Mouse (Mus musculus) MEL (cell line): Measurements from ENCODE around the gene Nup188. TPM values are rescaled to one million over a fixed set of nuclear protein-coding genes. Genes with fewer than 3 reads are reported as not detected.

Experiments
- DNase-seq: peaks from one replicate; pipeline ENCODE4 v3.0.0; 2011; ENCODE audit warnings: low read depth, low spot score
- H3K27ac ChIP-seq: 2 replicates; pipeline ENCODE4 v1.5.1; 2012; ENCODE audit warnings: low read depth, mild to moderate bottlenecking, control low read depth, low read length, moderate library complexity; ENCODE audit not compliant: control insufficient read depth
- H3K27me3 ChIP-seq, 2 experiments: fragments of 150-350 bp in 1 of 2; sonication (generic) in 1 of 2; 2 replicates each; pipeline ENCODE4 v1.6.1; 2012; ENCODE audit warnings: low read length in 2 of 2, mild to moderate bottlenecking in 2 of 2, improper control_type of control experiment in 1 of 2, moderate library complexity in 1 of 2; ENCODE audit not compliant: insufficient read depth in 2 of 2, control insufficient read depth in 1 of 2
- H3K36me3 ChIP-seq, 2 experiments: 2 replicates each; pipeline ENCODE4 v1.6.1; 2012 to 2014; ENCODE audit warnings: low read length in 2 of 2, improper control_type of control experiment in 1 of 2, inconsistent platforms in 1 of 2, mild to moderate bottlenecking in 1 of 2; ENCODE audit not compliant: insufficient read depth in 2 of 2, control insufficient read depth in 1 of 2
- H3K4me1 ChIP-seq, 2 experiments: fragments of 150-350 bp in 1 of 2; sonication (generic) in 1 of 2; 2 replicates each; pipeline ENCODE4 v1.6.1; 2012; ENCODE audit warnings: low read length in 2 of 2, improper control_type of control experiment in 1 of 2, mild to moderate bottlenecking in 1 of 2; ENCODE audit not compliant: insufficient read depth in 2 of 2, control insufficient read depth in 1 of 2
- H3K4me3 ChIP-seq, 2 experiments: fragments of 150-350 bp in 1 of 2; sonication (generic) in 1 of 2; 2 replicates each; pipeline ENCODE4 v1.5.1; 2012; ENCODE audit warnings: low read depth in 2 of 2, low read length in 2 of 2, mild to moderate bottlenecking in 2 of 2, moderate library complexity in 2 of 2, control low read depth in 1 of 2, improper control_type of control experiment in 1 of 2; ENCODE audit not compliant: control insufficient read depth in 1 of 2, insufficient read depth in 1 of 2
- H3K79me2 ChIP-seq: 2 replicates; pipeline ENCODE4 v1.6.1; 2012; ENCODE audit warnings: mild to moderate bottlenecking, low read length, moderate library complexity; ENCODE audit not compliant: control insufficient read depth, poor library complexity, insufficient read depth
- H3K9ac ChIP-seq: 2 replicates; pipeline ENCODE4 v1.6.1; 2012; ENCODE audit warnings: low read depth, mild to moderate bottlenecking, control low read depth, low read length, moderate library complexity; ENCODE audit not compliant: control insufficient read depth, poor library complexity, severe bottlenecking
- H3K9me3 ChIP-seq: fragments of 150-350 bp; sonication (generic); replicated peaks from 2 replicates; pipeline ENCODE4 v1.6.1; 2012; ENCODE audit warnings: mild to moderate bottlenecking, low read length, improper control_type of control experiment, moderate library complexity; ENCODE audit not compliant: insufficient read depth
- BHLHE40 ChIP-seq: IDR thresholded peaks from 2 replicates; pipeline ENCODE4 v1.6.1; 2012; ENCODE audit warnings: low read depth, mild to moderate bottlenecking, inconsistent platforms, low read length, improper control_type of control experiment, borderline replicate concordance
- CHD1 ChIP-seq: IDR thresholded peaks from 2 replicates; pipeline ENCODE4 v1.6.1; 2012; ENCODE audit warnings: low read depth, mild to moderate bottlenecking, inconsistent platforms, low read length, improper control_type of control experiment
- CTCF ChIP-seq, 3 experiments: IDR thresholded peaks in 2 of 3; conservative IDR thresholded peaks in 1 of 3; 2 replicates each; pipeline ENCODE4 v1.5.1; 2011 to 2012; ENCODE audit warnings: low read length in 3 of 3, low read depth in 2 of 3, mild to moderate bottlenecking in 2 of 3, improper control_type of control experiment in 1 of 3, inconsistent platforms in 1 of 3, mixed read lengths in 1 of 3, moderate library complexity in 1 of 3; ENCODE audit not compliant: control insufficient read depth in 1 of 3, insufficient read depth in 1 of 3, poor library complexity in 1 of 3, severe bottlenecking in 1 of 3
- ELF1 ChIP-seq: IDR thresholded peaks from 2 replicates; pipeline ENCODE4 v1.6.1; 2014; ENCODE audit warnings: low read depth, mild to moderate bottlenecking, inconsistent platforms, low read length, improper control_type of control experiment, moderate library complexity
- EP300 ChIP-seq, 2 experiments: IDR thresholded peaks; 2 replicates each; pipeline ENCODE4 v1.6.1; 2011; ENCODE audit warnings: improper control_type of control experiment in 2 of 2, low read length in 2 of 2, low read depth in 1 of 2, mild to moderate bottlenecking in 1 of 2
- JUND ChIP-seq: IDR thresholded peaks from 2 replicates; pipeline ENCODE4 v1.6.1; 2011; ENCODE audit warnings: low read depth, mild to moderate bottlenecking, improper control_type of control experiment, low read length
- MAFK ChIP-seq: IDR thresholded peaks from 2 replicates; pipeline ENCODE4 v1.6.1; 2011; ENCODE audit warnings: low read depth, mild to moderate bottlenecking, low read length, improper control_type of control experiment, borderline replicate concordance
- MAZ ChIP-seq: IDR thresholded peaks from 2 replicates; pipeline ENCODE4 v1.6.1; 2012; ENCODE audit warnings: low read depth, mild to moderate bottlenecking, inconsistent platforms, low read length, improper control_type of control experiment
- MYB ChIP-seq: IDR thresholded peaks from 2 replicates; pipeline ENCODE4 v1.6.1; 2011; ENCODE audit warnings: mild to moderate bottlenecking, low read depth, low read length, improper control_type of control experiment
- MYC ChIP-seq: IDR thresholded peaks from 2 replicates; pipeline ENCODE4 v1.6.1; 2011; ENCODE audit warnings: low read depth, mild to moderate bottlenecking, low read length, improper control_type of control experiment, moderate library complexity
- NELFE ChIP-seq: IDR thresholded peaks from 2 replicates; pipeline ENCODE4 v1.6.1; 2011; ENCODE audit warnings: low read depth, low read length, improper control_type of control experiment
- NRF1 ChIP-seq: IDR thresholded peaks from 2 replicates; pipeline ENCODE4 v1.6.1; 2014; ENCODE audit warnings: low read depth, mild to moderate bottlenecking, inconsistent platforms, low read length, improper control_type of control experiment, moderate library complexity; ENCODE audit not compliant: poor library complexity, insufficient read depth, severe bottlenecking
- POLR2A ChIP-seq, 2 experiments: IDR thresholded peaks; 2 replicates each; pipeline ENCODE4 v1.6.1; 2011 to 2012; ENCODE audit warnings: low read length in 2 of 2, mild to moderate bottlenecking in 2 of 2, control low read depth in 1 of 2, improper control_type of control experiment in 1 of 2, low read depth in 1 of 2, moderate library complexity in 1 of 2; ENCODE audit not compliant: control insufficient read depth in 1 of 2, insufficient read depth in 1 of 2, poor library complexity in 1 of 2
- POLR2AphosphoS5 ChIP-seq: IDR thresholded peaks from 2 replicates; pipeline ENCODE4 v1.6.1; 2012; ENCODE audit warnings: low read depth, borderline replicate concordance, mild to moderate bottlenecking, inconsistent platforms, low read length, moderate library complexity, mixed read lengths
- TBP ChIP-seq: IDR thresholded peaks from 2 replicates; pipeline ENCODE4 v1.8.0; 2011; ENCODE audit warnings: low read depth, low read length, improper control_type of control experiment
- UBTF ChIP-seq: IDR thresholded peaks from 2 replicates; pipeline ENCODE4 v1.6.1; 2012; ENCODE audit warnings: low read depth, mild to moderate bottlenecking, inconsistent platforms, low read length, improper control_type of control experiment, moderate library complexity, borderline replicate concordance; ENCODE audit not compliant: insufficient read depth
- USF1 ChIP-seq: IDR thresholded peaks from 2 replicates; pipeline ENCODE4 v1.6.1; 2014; ENCODE audit warnings: low read depth, mild to moderate bottlenecking, inconsistent platforms, low read length, improper control_type of control experiment, moderate library complexity
- USF2 ChIP-seq, 2 experiments: IDR thresholded peaks; 2 replicates each; pipeline ENCODE4 v1.6.1; 2011 to 2012; ENCODE audit warnings: improper control_type of control experiment in 2 of 2, low read length in 2 of 2, borderline replicate concordance in 1 of 2, inconsistent platforms in 1 of 2, low read depth in 1 of 2, mild to moderate bottlenecking in 1 of 2; ENCODE audit not compliant: insufficient read depth in 1 of 2
- ZC3H11A ChIP-seq: IDR thresholded peaks from 2 replicates; pipeline ENCODE4 v1.6.1; 2012; ENCODE audit warnings: low read depth, mild to moderate bottlenecking, inconsistent platforms, low read length, improper control_type of control experiment
- ZMIZ1 ChIP-seq: IDR thresholded peaks from 2 replicates; pipeline ENCODE4 v1.6.1; 2012; ENCODE audit warnings: low read depth, mild to moderate bottlenecking, inconsistent platforms, low read length, improper control_type of control experiment, moderate library complexity
- ZNF384 ChIP-seq: IDR thresholded peaks from 2 replicates; pipeline ENCODE4 v1.6.1; 2012; ENCODE audit warnings: low read depth, mild to moderate bottlenecking, inconsistent platforms, low read length, improper control_type of control experiment
- polyA plus RNA-seq, 2 experiments: library from polyadenylated mRNA; stranded (reverse) in 1 of 2; unstranded in 1 of 2; fragments of >175 nt in 1 of 2; fragments of >200 nt in 1 of 2; gene quantifications; 2 replicates each; pipeline versions ENCODE4 v1.2.1 to v1.2.4; 2012; ENCODE audit warnings: low replicate concordance in 2 of 2, low read depth in 1 of 2; ENCODE audit not compliant: insufficient read length in 2 of 2, insufficient read depth in 1 of 2, missing spikeins in 1 of 2
- total RNA-seq: library from RNA; depleted of rRNA; stranded (reverse); fragments of 300-350 nt; gene quantifications from 2 replicates; pipeline ENCODE4 v1.2.3, GENCODE M21; 2012

The Nup188 gene
- total and polyA plus RNA-seq, 3 experiments, result 58.6 to 119 TPM; not detected in 1

DNA sequence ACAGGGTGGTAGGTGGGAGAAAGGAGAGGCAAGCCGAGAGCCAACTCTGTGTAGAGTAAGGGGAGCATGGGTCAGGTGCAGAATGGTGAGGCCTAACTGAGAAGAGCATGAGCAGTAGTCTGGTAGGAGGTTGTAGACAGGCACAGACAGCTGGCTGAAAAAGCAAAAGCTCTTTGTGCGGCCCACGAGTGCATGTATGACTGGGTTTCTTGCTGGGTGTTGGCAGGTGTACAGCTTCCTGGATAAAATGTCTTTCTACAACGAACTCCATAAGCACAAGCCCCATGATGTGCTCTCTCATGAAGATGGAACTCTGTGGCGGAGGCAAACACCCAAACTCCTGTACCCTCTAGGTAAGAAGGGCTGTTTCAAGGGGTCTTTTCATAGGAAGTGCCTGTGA is 30.8 kb downstream of the Nup188 start:
- no peak overlapping the region for H3K27ac ChIP-seq
- H3K4me1 ChIP-seq, result no peaks in the 10 kb centered on the region
- H3K9ac ChIP-seq, result no peak overlapping the region
- no peaks in the 10 kb centered on the region for H3K9me3 ChIP-seq
- H3K79me2 ChIP-seq, result no peaks in the 10 kb centered on the region
- DNase-seq, result no peak
- H3K4me3 ChIP-seq, result no peak overlapping the region
- no peaks in the 10 kb centered on the region for H3K27me3 ChIP-seq
- no peak for TF ChIP-seq MYB
- no peak for TF ChIP-seq POLR2A (IDR thresholded peaks at IDR 0.05; ENCODE audit: control insufficient read depth in 1 of 2, insufficient read depth in 1 of 2, low read depth in 1 of 2, low read length in 2 of 2, poor library complexity in 1 of 2)
- TF ChIP-seq CHD1, result no peak
- TF ChIP-seq, all 39 proteins: peak for 0
- peaks cover 0 to 34% of the 10 kb centered on the region in 2 experiments; a peak in 2 of 4 replicates for H3K36me3 ChIP-seq

DNA sequence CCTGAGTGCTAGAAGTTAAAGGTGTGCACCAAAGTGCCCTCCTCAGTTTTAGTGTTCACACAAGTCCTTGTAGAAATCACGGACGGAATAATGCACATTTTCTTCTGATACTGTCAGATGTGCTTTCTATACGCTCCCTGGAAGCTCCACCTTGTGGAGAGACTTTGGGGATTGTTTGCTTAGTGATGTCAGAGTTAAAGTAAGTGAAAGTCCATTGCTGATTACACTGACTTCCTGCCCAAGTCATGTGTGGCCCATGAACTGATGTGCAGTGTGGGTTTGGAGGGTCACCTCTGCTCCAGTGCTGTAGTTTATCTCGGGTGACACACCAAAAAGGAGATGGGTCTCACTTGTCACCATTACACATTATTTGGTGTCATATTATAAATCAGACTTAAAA is 33.1 kb downstream of the Nup188 start:
- TF ChIP-seq USF1 (no peak), BHLHE40 (no peak), MAZ (no peak), ELF1 (no peak), CTCF (IDR thresholded peaks at IDR 0.05 in 2 of 3, conservative IDR thresholded peaks at IDR 0.05 in 1 of 3; ENCODE audit: control insufficient read depth in 1 of 3, insufficient read depth in 1 of 3, low read depth in 2 of 3, low read length in 3 of 3, poor library complexity in 1 of 3, severe bottlenecking in 1 of 3) (no peak), MYC (no peak), POLR2AphosphoS5 (no peak), EP300 (IDR thresholded peaks at IDR 0.05; ENCODE audit: low read depth in 1 of 2, low read length in 2 of 2) (no peak), TBP (no peak), JUND (no peak), CHD1 (no peak), NELFE (no peak), MAFK (no peak), NRF1 (no peak), ZNF384 (no peak), UBTF (no peak), ZMIZ1 (no peak), USF2 (IDR thresholded peaks at IDR 0.05; ENCODE audit: borderline replicate concordance in 1 of 2, insufficient read depth in 1 of 2, low read depth in 1 of 2, low read length in 2 of 2) (no peak), ZC3H11A (no peak)
- Histone ChIP-seq H3K9ac (no peak overlapping the region), H3K27me3 (no peaks in the 10 kb centered on the region), H3K4me3 (no peak overlapping the region), H3K36me3 (peaks cover 0 to 31% of the 10 kb centered on the region in 2 experiments; a peak in 2 of 4 replicates), H3K27ac (no peak overlapping the region), H3K79me2 (no peaks in the 10 kb centered on the region), H3K4me1 (no peaks in the 10 kb centered on the region), H3K9me3 (no peaks in the 10 kb centered on the region)
- DNase-seq, result no peak
